Mouse (Mus musculus): ENCODE measurements around the gene Slc23a4. TPM values are rescaled to one million over a fixed set of nuclear protein-coding genes. Genes with fewer than 3 reads are reported as not detected.

The Slc23a4 gene
- total RNA-seq, 2 experiments from 2014 or later, result 1.1 to 1.4 TPM

DNA sequence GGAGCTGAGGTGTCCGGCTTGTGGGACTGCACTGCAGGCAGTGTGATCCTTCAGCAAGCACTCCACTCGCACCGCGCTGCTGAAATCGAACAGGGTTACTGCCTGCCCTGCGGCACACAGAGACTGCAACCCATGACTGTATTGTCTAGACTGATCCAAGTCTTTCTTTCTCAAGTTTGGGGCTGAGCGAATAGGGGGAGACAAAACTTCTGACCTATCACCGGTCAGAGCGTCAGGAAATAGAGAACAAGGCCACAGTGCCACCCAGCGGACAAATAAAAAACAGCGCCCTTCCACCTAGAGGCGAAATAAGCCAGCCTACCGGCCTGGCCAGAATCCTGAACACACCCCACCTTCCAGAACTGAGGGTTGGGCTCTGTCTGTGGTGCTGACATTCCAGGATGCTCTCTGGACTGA is 7.1 kb upstream of the Slc23a4 start:
- H3K4me3 ChIP-seq, result no peak overlapping the region
- no peak overlapping the region for H3K27ac ChIP-seq
- peak; percentile 74 to 77 for DNase-seq (ENCODE audit: extremely low spot score in 1 of 2, low spot score in 2 of 2)
- TF ChIP-seq CTCF (IDR thresholded peaks at IDR 0.05), result peak; percentile 92
- intact Hi-C loops (cut with DNase I), result loop anchor here (5.0 to 10.0 kb wide), 4 partner anchors 118 to 700 kb away; partner anchors contain the start of genes Cyren and Nup205

DNA sequence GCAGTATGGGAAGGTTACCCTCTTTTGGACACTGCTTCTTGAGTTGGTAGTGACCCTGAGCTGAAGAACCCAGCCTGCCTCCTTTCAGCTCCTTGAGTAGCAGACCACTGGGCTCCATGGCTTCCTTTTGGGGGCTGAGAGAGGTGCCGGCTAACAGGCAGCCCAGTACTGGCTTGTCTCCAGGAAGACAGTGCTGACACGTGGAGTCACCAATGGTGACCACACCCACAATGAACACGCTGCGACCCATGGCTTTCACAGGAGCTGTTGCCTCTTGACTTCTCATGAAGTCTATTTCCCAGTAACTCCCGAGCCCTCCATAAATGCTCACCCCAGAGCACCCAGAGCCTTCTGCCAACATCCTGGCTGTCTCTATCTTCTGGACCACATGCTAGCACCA is 6.5 kb upstream of the Slc23a4 start:
- intact Hi-C loops (cut with DNase I), result loop anchor here (5.0 to 10.0 kb wide), 4 partner anchors 117 to 700 kb away; partner anchors contain the start of genes Cyren and Nup205

DNA sequence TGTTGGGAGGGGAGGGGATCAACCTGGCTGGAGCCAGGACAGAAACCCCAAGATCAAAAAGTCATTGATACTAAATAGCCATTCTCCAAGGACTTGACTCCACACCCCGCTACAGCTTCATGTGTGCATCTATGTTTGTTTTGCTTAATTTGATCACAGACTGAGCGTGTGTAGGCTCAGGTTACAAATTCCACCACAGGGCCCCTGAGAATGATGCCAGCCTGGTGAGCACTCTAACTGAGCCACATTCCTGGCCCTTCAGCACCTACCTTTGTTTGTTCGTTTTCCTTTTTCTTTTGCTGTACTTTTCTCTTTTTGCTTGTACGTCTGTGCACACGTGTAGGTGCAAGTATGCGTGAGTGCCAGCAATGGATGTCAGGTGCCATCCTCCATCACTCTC is 1.1 kb upstream of the Slc23a4 start:
- Histone ChIP-seq H3K27ac (no peak overlapping the region), H3K4me3 (no peak overlapping the region)
- no peak for DNase-seq (ENCODE audit: extremely low spot score in 1 of 2, low spot score in 2 of 2)
- no peak for TF ChIP-seq CTCF (IDR thresholded peaks at IDR 0.05)
- intact Hi-C loops (cut with DNase I), result no loop called here

More for the DNA sequence above, 6.5 kb upstream of the Slc23a4 start:
- DNase-seq (ENCODE audit: extremely low spot score in 1 of 2, low spot score in 2 of 2), result no peak
- TF ChIP-seq CTCF (IDR thresholded peaks at IDR 0.05), result no peak
- H3K4me3 ChIP-seq, result no peak overlapping the region
- H3K27ac ChIP-seq, result no peak overlapping the region

DNA sequence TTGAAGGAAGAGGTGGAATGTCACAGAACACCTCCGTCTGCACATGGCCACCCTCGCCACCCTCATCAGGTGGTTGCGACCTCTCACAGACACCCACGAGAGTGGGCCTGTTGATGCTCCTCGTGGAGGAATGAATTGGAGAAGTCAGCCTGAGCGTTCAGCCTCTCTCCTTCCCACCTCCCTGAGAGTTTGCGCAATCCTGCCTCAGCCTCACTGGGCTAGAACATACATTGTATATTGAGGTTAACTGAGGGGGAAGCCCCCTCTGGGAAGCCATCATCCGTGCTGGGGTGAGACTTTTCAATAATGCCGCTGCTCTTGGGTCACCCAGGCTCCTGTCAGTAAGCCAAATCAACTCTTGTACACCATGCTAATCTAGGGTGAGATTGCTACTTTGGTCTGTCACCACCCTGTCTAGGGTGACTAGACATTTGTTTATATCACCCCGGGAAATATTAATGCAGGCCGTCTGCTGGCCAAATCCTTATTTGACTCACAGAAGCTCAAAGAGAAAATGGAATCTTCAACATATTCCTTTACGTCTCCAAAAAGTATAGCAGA is 1.0 kb downstream of the Slc23a4 start:
- H3K4me3 ChIP-seq, result no peak overlapping the region
- H3K27ac ChIP-seq, result no peak overlapping the region
- intact Hi-C loops (cut with DNase I), result no loop called here
- TF ChIP-seq CTCF (IDR thresholded peaks at IDR 0.05), result no peak
- no peak for DNase-seq (ENCODE audit: extremely low spot score in 1 of 2, low spot score in 2 of 2)

DNA sequence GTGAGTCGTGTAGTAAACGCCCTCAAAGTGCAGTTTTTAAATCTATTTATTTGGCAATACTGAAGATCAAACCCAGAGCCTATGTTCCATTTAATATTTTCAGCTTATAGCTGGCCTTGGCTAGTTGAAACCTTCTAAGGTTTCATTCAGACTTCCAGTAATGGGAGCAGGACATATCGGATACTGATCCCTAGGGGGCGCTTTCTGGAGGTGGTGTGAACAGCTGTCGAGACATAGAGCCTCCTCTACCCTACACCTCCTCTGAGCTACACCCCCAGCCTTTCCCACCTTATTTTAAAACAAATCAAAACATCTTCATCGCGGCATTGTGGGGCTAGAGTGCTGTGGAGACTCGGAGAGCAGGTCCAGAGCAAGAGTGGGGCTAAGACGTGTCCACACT is 7.5 kb downstream of the Slc23a4 start:
- no peak; the same call in 1 of the 2 replicates for TF ChIP-seq CTCF (IDR thresholded peaks at IDR 0.05)
- no peak overlapping the region for H3K4me3 ChIP-seq
- intact Hi-C loops (cut with DNase I), result no loop called here
- DNase-seq (ENCODE audit: extremely low spot score in 1 of 2, low spot score in 2 of 2), result no peak
- H3K27ac ChIP-seq, result no peak overlapping the region

DNA sequence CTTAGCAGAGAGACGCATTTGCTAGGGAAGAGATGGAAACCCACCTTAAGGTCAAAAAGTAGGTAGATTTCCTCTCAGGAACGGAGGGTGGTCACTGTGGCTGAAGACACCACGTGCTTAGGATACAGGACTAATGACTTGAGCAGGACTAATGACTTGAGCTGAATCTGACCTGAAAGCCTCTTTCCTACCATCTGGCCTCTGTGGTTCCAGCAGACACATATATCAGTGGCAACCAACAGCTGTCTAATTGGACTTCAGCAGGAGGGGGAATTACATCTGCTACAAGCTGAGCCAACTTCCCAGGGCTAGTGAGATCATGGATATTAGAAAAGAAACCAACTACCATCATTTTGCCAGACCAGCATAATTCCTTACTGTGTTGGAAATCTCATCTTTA is 8.9 kb downstream of the Slc23a4 start:
- intact Hi-C loops (cut with DNase I), result no loop called here

DNA sequence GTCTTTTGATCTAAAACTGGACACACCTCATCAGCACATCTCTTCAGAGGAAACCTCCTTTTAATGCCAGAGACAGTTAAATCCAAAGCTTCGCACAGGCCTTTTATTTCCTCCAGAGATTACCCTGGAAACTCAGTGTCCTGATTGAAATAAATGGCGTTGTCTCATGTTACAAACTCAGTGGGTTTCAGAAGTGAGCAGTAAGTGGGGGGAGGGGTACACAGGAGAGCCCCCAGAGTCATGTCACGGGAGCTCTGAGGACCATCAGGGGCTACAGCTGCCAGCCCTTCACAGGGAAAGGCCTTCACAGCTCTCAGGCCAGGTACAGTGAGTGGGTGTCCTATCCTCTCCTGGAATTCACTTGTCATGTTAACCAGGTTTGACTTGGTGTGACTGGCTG is 17.0 kb downstream of the Slc23a4 start:
- intact Hi-C loops (cut with DNase I), result no loop called here
- H3K27ac ChIP-seq, result no peak overlapping the region
- H3K4me3 ChIP-seq, result no peak overlapping the region
- no peak for TF ChIP-seq CTCF (IDR thresholded peaks at IDR 0.05)
- no peak for DNase-seq (ENCODE audit: extremely low spot score in 1 of 2, low spot score in 2 of 2)

More for the DNA sequence above, 8.9 kb downstream of the Slc23a4 start:
- Histone ChIP-seq H3K4me3 (no peak overlapping the region), H3K27ac (no peak overlapping the region)
- TF ChIP-seq CTCF (IDR thresholded peaks at IDR 0.05), result no peak
- DNase-seq (ENCODE audit: extremely low spot score in 1 of 2, low spot score in 2 of 2), result no peak

DNA sequence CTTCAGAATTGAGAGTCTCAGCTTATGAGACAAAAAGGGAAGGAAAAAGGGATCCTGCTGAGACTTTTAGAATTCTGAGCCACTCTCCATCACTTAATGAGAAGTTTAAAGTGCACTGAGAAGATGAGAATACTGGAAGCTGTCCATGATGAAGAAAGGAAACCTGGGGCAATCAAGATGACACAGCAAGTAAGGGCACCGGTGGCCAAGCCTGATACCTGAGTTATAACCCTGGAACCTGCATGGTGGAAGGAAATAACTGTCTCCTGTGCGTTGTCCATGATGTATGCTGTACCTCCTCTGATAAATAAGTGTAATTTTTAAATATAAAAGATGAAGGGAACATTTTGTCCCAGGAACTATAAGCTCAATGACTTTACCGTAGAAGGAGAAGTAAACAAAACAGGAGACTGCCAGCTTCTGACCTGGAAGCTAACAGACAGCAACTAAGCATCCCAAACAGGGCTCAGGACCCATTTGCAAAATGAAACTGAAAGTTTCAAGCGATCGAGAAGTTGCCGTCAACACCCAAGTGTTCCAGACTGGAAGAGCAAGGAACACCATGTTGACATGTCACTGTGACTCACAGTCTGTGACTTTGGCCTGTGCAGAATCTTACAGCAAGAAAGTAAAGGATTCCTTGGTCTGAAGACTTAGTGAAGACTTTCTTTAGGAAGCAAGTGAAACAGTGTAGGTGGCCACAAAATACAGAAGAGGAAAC is 22.2 kb downstream of the Slc23a4 start:
- no peak for DNase-seq (ENCODE audit: extremely low spot score in 1 of 2, low spot score in 2 of 2)
- Histone ChIP-seq H3K4me3 (no peak overlapping the region), H3K27ac (no peak overlapping the region)
- TF ChIP-seq CTCF (IDR thresholded peaks at IDR 0.05), result no peak
- intact Hi-C loops (cut with DNase I), result no loop called here

DNA sequence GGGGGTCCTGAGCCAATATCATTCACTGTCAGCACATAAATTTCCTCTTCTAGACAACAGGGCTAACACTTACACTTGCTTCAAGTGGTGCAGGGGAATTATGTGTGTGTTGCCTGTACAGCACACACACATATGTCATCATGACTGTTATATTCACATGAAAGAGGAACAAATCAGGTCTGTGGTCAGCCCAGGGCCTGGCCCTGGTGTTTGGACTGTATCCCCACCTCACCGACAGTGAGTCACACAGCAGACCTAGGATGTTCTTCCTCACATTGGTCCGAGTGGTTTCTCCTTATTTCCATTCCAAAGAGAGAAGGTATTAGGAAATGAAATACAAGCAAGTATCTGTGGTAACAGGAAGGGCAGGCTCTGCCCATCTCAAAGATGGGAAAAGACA is 23.7 kb downstream of the Slc23a4 start:
- TF ChIP-seq CTCF (IDR thresholded peaks at IDR 0.05), result no peak
- H3K4me3 ChIP-seq, result no peak overlapping the region
- no peak overlapping the region for H3K27ac ChIP-seq
- no peak for DNase-seq (ENCODE audit: extremely low spot score in 1 of 2, low spot score in 2 of 2)
- intact Hi-C loops (cut with DNase I), result no loop called here

DNA sequence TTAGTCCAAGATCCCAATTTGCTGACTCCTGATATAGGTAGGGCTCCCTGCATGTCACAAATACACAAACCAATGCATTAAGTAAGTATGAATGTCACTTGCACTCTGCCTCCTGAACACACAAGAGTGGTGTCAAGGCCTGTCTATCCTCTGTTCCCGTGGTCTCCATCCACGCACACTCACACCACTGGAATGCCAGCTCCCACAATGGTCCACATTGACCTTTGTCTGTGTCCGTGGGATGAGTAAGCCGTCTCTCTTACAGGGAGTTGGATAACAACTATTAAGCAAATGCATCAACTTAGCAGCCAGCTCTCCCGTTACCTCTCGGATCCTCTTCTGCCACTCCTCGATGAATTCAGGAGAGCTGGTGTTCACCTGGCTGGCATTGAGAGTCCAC is 29.1 kb downstream of the Slc23a4 start:
- TF ChIP-seq CTCF (IDR thresholded peaks at IDR 0.05), result no peak
- DNase-seq (ENCODE audit: extremely low spot score in 1 of 2, low spot score in 2 of 2), result no peak
- Histone ChIP-seq H3K27ac (no peak overlapping the region), H3K4me3 (no peak overlapping the region)
- intact Hi-C loops (cut with DNase I), result no loop called here

DNA sequence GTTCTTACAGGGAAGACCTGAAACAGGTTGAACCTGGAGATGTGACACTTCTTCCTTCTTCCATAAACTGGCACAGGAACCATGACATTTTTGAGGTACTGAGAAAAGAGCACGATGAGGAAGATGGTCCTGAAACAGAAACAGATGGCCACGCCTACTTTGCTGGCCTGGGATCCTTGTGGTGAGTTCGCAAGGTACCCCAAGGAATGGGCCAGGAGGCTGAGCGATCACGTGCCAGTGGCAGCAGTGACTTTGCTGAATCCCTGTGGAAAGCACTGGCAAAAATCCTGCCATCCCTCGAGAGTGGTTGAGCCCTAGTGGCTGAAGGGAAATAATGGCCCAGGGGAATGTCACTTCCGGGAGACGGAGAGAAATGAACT is 32.4 kb downstream of the Slc23a4 start:
- no peak for DNase-seq (ENCODE audit: extremely low spot score in 1 of 2, low spot score in 2 of 2)
- intact Hi-C loops (cut with DNase I), result no loop called here
- Histone ChIP-seq H3K27ac (no peak overlapping the region), H3K4me3 (no peak overlapping the region)
- TF ChIP-seq CTCF (IDR thresholded peaks at IDR 0.05), result no peak

DNA sequence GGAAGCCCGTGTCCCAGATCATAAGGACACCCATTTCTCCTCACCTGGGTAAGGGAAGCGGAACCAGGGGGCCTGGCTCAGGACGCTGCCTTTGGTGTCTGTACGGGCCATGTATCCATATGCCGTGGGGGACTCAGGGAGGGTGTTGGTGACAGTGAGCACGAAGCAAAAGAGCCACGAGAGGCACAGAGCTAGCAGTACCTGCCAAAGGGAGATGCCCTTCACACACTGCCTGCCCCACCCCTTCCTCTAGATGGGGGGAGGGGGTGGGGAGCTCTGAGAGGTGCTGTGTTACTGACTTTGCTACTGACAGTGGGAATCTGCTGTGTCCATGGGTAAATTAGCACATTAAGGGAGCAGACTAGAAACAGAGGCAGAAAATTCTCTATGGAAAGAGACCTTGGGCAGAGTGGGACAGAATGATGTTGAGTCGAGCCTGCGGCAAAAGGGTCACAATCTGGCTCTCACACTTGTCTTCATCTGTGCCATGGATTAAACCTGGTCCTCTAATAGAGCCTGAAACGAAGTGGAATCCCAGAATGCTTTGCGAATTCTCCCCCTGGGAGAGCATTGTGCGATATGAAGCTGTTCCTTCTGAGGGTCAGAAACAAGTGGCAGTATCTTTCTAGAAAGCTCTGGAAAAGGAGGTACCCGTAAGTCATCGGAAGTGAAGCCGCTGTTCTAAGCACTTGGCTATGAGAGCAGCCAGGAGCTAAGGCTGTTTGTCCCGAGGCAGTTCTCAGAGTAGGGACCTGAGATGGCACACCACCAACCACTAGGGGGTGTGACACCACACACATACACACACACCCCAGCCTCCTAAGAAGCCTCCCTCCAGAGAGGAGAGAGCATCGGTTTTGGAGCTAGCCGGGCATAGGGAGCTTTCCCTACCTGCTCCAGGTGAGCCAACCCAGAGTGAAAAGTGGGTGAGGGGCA is 33.0 kb downstream of the Slc23a4 start:
- DNase-seq (ENCODE audit: extremely low spot score in 1 of 2, low spot score in 2 of 2), result no peak
- intact Hi-C loops (cut with DNase I), result no loop called here
- Histone ChIP-seq H3K4me3 (no peak overlapping the region), H3K27ac (no peak overlapping the region)
- TF ChIP-seq CTCF (IDR thresholded peaks at IDR 0.05), result peak; percentile 42
